Mouse (Mus musculus) midbrain, postnatal 0 days (tissue): ENCODE results near the gene Me3. TPM values are rescaled to one million over a fixed set of nuclear protein-coding genes. Genes with fewer than 3 reads are reported as not detected.

ENCODE experiments used
- ATAC-seq: fragments of 200-750 bp; cut with Nextera tagmentation; 2 replicates; pipeline ENCODE4 v1.8.0; 2017; ENCODE audit warnings: moderate number of reproducible peaks, mild to moderate bottlenecking, moderate TSS enrichment, moderate library complexity; ENCODE audit not compliant: low FRiP score
- DNase-seq: peaks from one replicate; pipeline ENCODE4 v3.0.0-alpha.2; 2015; ENCODE audit warnings: low spot score
- H3K27ac ChIP-seq: fragments of 300-500 bp; sonication (generic); 2 replicates; pipeline ENCODE4 v1.5.1; 2014; ENCODE audit warnings: low read depth, mild to moderate bottlenecking, low read length, mixed read lengths
- H3K27me3 ChIP-seq: fragments of 300-500 bp; sonication (generic); 2 replicates; pipeline ENCODE4 v1.6.1; 2014; ENCODE audit warnings: low read length, control low read depth, mixed read lengths; ENCODE audit not compliant: insufficient read depth
- H3K36me3 ChIP-seq: fragments of 300-500 bp; sonication (generic); 2 replicates; pipeline ENCODE4 v1.6.1; 2014; ENCODE audit warnings: low read length, control low read depth, mixed read lengths; ENCODE audit not compliant: insufficient read depth
- H3K4me1 ChIP-seq: fragments of 300-500 bp; sonication (generic); 2 replicates; pipeline ENCODE4 v1.6.1; 2014; ENCODE audit warnings: mild to moderate bottlenecking, control low read depth, antibody characterized with exemption, low read length, mixed read lengths; ENCODE audit not compliant: insufficient read depth
- H3K4me2 ChIP-seq: fragments of 300-500 bp; sonication (generic); 2 replicates; pipeline ENCODE4 v1.6.1; 2014; ENCODE audit warnings: low read depth, mild to moderate bottlenecking, low read length, mixed read lengths; ENCODE audit not compliant: poor library complexity, severe bottlenecking
- H3K4me3 ChIP-seq: fragments of 300-500 bp; sonication (generic); 2 replicates; pipeline ENCODE4 v1.5.1; 2014; ENCODE audit warnings: low read depth, mild to moderate bottlenecking, low read length, moderate library complexity
- H3K9ac ChIP-seq: fragments of 300-500 bp; sonication (generic); replicated peaks from 2 replicates; pipeline ENCODE4 v1.6.1; 2014; ENCODE audit warnings: mild to moderate bottlenecking, low read length, moderate library complexity, mixed read lengths; ENCODE audit not compliant: poor library complexity, severe bottlenecking
- H3K9me3 ChIP-seq: fragments of 300-500 bp; sonication (generic); 2 replicates; pipeline ENCODE4 v1.6.1; 2016; ENCODE audit warnings: low read length, control low read depth
- CTCF ChIP-seq: IDR thresholded peaks from 2 replicates; pipeline ENCODE4 v1.5.1; 2016; ENCODE audit warnings: antibody characterized with exemption, mild to moderate bottlenecking
- WGBS: fragments of 180-500 bp; shearing (Covaris S2); extraction: QIAGEN DNeasy Blood & Tissue Kit; methylation state at CpG from one replicate; pipeline ENCODE4 v1.1.7; 2014; 5-methylcytosine and 5-hydroxymethylcytosine counted together
- polyA plus RNA-seq: library from polyadenylated mRNA; unstranded; fragments of >200 nt; fragmentation: Nextera tagmentation; extraction: Ambion mirVana; gene quantifications from 2 replicates; pipeline ENCODE4 v1.2.1, GENCODE M21; 2015
- total RNA-seq: library from RNA; depleted of rRNA; stranded (reverse); fragments of >200 nt; gene quantifications from 2 replicates; pipeline ENCODE4 v1.2.3, GENCODE M21; 2014; rRNA removed

Gene Me3
- total RNA-seq (16.9 and 25.2 TPM in 2 replicates), polyA plus RNA-seq (23.7 and 24.4 TPM in 2 replicates)

DNA sequence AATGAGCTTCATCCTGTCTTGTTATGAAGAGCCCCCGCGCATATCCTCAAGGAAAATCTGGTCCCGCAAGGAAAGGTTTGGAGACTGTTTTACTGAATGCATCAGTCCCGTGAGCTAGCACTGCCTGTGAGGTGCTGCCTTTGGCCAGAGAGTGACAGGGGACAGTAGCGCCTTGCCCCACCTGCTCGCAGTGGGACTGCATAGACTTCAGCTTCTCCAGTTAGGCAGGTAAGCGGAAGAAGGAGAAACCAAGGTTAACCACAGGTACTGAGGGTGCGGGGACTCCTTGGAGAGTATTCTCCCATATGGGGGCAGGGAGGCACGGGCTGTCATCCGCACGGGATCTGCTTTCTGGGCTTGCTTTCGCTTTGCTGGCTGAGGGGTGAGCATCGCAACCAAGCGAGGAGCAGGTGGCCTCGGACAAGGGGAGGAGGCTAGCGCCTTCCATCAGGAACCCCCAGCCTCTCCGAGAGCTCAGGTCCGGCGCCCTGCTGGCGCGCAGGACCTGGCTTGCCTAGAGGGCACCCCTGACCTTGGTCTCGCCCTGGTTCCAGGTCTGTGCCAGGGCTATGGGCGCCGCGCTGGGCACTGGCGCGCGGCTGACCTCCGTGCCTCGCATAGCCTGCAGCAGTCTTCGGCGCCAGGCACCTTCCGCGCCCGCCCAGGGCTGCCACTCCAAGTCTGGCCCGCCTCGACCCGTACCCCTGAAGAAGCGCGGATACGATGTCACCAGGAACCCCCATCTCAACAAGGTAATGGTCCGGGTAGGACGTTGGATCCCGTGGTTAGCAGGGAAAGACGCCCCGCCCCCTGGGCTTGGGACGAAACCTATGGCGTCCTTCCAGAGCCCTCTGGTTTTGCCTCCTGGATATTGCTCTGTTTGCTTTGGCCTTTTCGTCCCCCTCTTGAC is at the start of gene Me3:
Gene Me3, plus strand, starts transcription at position 51 of the 910 bp plus-strand sequence.
- no peaks in the 10 kb centered on the region for H3K36me3 ChIP-seq
- whole genome bisulfite sequencing: 4% methylated on average over 49 of the region's 49 CpGs
- H3K4me2 ChIP-seq: peak within 1 kb of the TSS; percentile 68
- H3K4me1 ChIP-seq: peaks cover 2% of the 10 kb centered on the region; the same call in 1 of the 2 replicates
- TF ChIP-seq CTCF: no peak
- H3K27me3 ChIP-seq: no peaks in the 10 kb centered on the region
- H3K9ac ChIP-seq: peak within 1 kb of the TSS; percentile 66
- H3K27ac ChIP-seq: peak within 1 kb of the TSS; percentile 52
- DNase-seq: peak; percentile 75
- peak; percentile 80 for ATAC-seq
- no peaks in the 10 kb centered on the region for H3K9me3 ChIP-seq
- H3K4me3 ChIP-seq: peak within 1 kb of the TSS; percentile 48

- H3K27ac ChIP-seq: no peak overlapping the region
- H3K27me3 ChIP-seq: no peaks in the 10 kb centered on the region
- no peak for ATAC-seq
- no peaks in the 10 kb centered on the region for H3K36me3 ChIP-seq
- H3K9me3 ChIP-seq: no peaks in the 10 kb centered on the region
- TF ChIP-seq CTCF: no peak
- no peak for DNase-seq
- no peak overlapping the region for H3K4me2 ChIP-seq
- no peak overlapping the region for H3K9ac ChIP-seq
- H3K4me1 ChIP-seq: no peaks in the 10 kb centered on the region
- no peak overlapping the region for H3K4me3 ChIP-seq
- 71% methylated on average over 5 of the region's 5 CpGs for WGBS
These were observed 42.2 kb upstream of the Me3 start for GRCm38 (mm10) chr7:89590039-89590438.

GRCm38 (mm10) chr7:89590542-89591251 is 41.5 kb upstream of the Me3 start:
- no peak for ATAC-seq
- H3K4me1 ChIP-seq: no peaks in the 10 kb centered on the region
- H3K27ac ChIP-seq: no peak overlapping the region
- WGBS: 84% methylated on average over 3 of the region's 3 CpGs
- H3K36me3 ChIP-seq: no peaks in the 10 kb centered on the region
- no peak overlapping the region for H3K4me2 ChIP-seq
- H3K9ac ChIP-seq: no peak overlapping the region
- no peaks in the 10 kb centered on the region for H3K27me3 ChIP-seq
- no peak for DNase-seq
- H3K4me3 ChIP-seq: no peak overlapping the region
- TF ChIP-seq CTCF: no peak
- no peaks in the 10 kb centered on the region for H3K9me3 ChIP-seq

DNA sequence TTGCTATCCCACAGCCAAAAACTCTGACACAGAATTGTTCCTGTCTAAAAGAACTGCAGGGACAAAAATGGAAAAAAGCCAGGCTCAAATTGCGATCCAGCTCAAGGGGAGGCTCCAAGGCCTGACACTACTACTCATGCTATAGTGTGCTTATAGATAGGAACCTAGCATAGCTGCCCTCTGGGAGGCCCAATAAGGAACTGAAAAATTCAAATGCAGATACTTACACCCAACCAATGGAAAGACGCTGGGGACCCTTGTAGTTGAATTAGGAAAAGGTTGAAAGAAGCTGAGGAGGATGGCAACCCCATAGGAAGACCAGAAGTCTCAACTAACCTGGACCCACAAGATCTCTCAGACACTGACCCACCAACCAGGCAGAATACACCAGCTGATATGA is 36.4 kb upstream of the Me3 start:
- no peaks in the 10 kb centered on the region for H3K9me3 ChIP-seq
- no peak overlapping the region for H3K27ac ChIP-seq
- no peak overlapping the region for H3K4me2 ChIP-seq
- no peaks in the 10 kb centered on the region for H3K4me1 ChIP-seq
- DNase-seq (no peak), ATAC-seq (no peak)
- no peaks in the 10 kb centered on the region for H3K27me3 ChIP-seq
- H3K4me3 ChIP-seq: no peak overlapping the region
- no peak overlapping the region for H3K9ac ChIP-seq
- 89% methylated on average over 2 of the region's 2 CpGs for WGBS
- TF ChIP-seq CTCF: no peak
- H3K36me3 ChIP-seq: no peaks in the 10 kb centered on the region

DNA sequence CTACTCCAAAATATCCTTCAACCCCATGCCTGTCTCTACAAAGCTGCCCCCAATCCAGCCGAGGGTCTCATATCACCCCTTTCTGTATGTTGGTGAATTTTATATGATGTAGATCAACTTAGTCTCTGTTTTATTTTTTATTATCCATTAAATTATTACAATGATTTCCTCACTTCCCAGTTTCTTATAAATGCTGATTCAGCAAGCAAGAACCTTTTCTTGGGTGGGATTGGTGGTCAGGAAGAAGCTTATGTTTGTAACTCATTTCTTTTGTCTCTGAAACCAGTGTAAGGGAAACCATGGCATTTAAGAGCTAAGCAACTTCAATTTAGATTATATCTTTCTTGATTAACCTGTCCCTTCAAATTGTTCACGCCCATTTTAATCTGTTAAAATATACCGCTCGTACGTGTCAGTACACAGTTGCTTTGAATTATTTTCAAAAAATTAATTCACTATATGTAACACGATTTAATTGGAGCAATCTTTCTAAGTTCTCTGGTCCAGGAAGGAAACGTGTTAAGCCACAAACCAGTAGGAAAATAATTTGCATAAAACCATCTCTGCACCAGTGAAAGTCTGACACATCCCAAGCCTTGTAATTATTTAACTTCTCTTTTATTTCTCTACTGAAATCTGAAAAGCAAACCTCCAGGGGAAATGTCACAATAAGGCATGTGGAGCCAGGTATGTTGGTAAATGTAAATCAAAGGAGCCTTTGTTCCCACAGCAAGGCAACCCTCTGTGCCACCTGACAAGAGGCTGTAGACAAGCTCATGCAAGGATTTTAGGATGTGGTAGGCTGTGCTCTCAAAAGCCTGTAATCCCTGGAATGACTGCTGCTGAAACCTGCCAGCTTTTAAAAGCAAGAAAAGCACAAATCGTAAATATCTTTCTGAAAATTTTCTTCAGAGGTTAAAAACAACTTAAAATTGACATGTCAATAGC is 26.3 kb upstream of the Me3 start:
- H3K4me3 ChIP-seq: no peak overlapping the region
- H3K27me3 ChIP-seq: no peaks in the 10 kb centered on the region
- H3K4me2 ChIP-seq: no peak overlapping the region
- DNase-seq: no peak
- H3K9me3 ChIP-seq: no peaks in the 10 kb centered on the region
- ATAC-seq: no peak
- 64% methylated on average over 8 of the region's 8 CpGs for WGBS
- no peaks in the 10 kb centered on the region for H3K36me3 ChIP-seq
- H3K4me1 ChIP-seq: no peaks in the 10 kb centered on the region
- no peak overlapping the region for H3K27ac ChIP-seq
- TF ChIP-seq CTCF: no peak
- no peak overlapping the region for H3K9ac ChIP-seq
